Mouse (Mus musculus): ENCODE results near the gene Aldoc. TPM values are rescaled to one million over a fixed set of nuclear protein-coding genes. Genes with fewer than 3 reads are reported as not detected.
"Not testable (repeated sequence)": the region's sequence is repeated elsewhere in the genome, so short reads cannot be mapped to it uniquely, and the experiment has no call there.

Aldoc gene
- polyA plus RNA-seq (2014; fragmentation: Nextera tagmentation; extraction: Ambion mirVana): 8.8 and 9.9 TPM in 2 replicates

GRCm38 (mm10) chr11:78322860-78323259 is at the start of gene Aldoc:
TSS of gene Aldoc (plus strand) at chr11:78322968.
- Histone ChIP-seq H3K4me2 (peak within 1 kb of the TSS; percentile 59), H3K27me3 (replicated peaks; ENCODE audit: control insufficient read depth, insufficient read depth, low read length) (no peaks in the 10 kb centered on the region), H3K4me1 (replicated peaks; ENCODE audit: control insufficient read depth, insufficient read depth, low read length) (peaks cover 9% of the 10 kb centered on the region), H3K9me3 (ENCODE audit: control insufficient read depth, low read length) (no peaks in the 10 kb centered on the region), H3K4me3 (ENCODE audit: low read depth, low read length) (no peak within 1 kb of the TSS), H3K36me3 (ENCODE audit: control insufficient read depth, insufficient read depth, low read length) (peaks cover 36% of the 10 kb centered on the region), H3K9ac (ENCODE audit: low read depth, low read length) (no peak within 1 kb of the TSS; the same call in 1 of the 2 replicates), H3K27ac (ENCODE audit: low read depth, low read length) (peak within 1 kb of the TSS; percentile 26; the same call in 1 of the 2 replicates)
- 7% methylated on average over 15 of the region's 15 CpGs for WGBS
- ATAC-seq (replicated peaks; ENCODE audit: low FRiP score): peak; percentile 97
- peak; percentile 80 for DNase-seq (ENCODE audit: low spot score)

GRCm38 (mm10) chr11:78275596-78275995 is 47.2 kb upstream of the Aldoc start:
- H3K36me3 ChIP-seq (ENCODE audit: control insufficient read depth, insufficient read depth, low read length): peaks cover 71% of the 10 kb centered on the region
- ATAC-seq (replicated peaks; ENCODE audit: low FRiP score) (no peak), DNase-seq (ENCODE audit: low spot score) (no peak)
- WGBS: 94% methylated on average over 1 of the region's 1 CpGs
- no peak overlapping the region for H3K9ac ChIP-seq (ENCODE audit: low read depth, low read length)
- no peaks in the 10 kb centered on the region for H3K9me3 ChIP-seq (ENCODE audit: control insufficient read depth, low read length)
- H3K27ac ChIP-seq (ENCODE audit: low read depth, low read length): no peak overlapping the region
- no peaks in the 10 kb centered on the region for H3K4me1 ChIP-seq (replicated peaks; ENCODE audit: control insufficient read depth, insufficient read depth, low read length)
- H3K27me3 ChIP-seq (replicated peaks; ENCODE audit: control insufficient read depth, insufficient read depth, low read length): no peaks in the 10 kb centered on the region
- H3K4me3 ChIP-seq (ENCODE audit: low read depth, low read length): no peak overlapping the region
- no peak overlapping the region for H3K4me2 ChIP-seq

DNA sequence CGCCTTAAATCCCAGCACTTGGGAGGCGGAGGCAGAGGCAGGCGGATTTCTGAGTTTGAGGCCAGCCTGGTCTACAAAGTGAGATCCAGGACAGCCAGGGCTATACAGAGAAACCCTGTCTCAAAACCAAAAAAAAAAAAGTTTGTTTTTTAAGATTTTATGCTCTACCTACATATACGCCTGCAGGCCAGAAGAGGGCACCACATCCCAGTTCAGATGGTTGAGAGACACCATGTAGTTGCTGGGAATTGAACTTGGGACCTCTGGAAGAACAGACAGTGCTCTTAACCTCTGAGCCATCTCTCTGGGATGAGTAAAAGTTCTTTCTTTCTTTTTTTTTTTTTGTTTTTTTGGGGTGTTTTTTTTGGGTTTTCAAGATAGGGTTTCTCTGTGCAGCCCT is 46.6 kb upstream of the Aldoc start:
- ATAC-seq (replicated peaks; ENCODE audit: low FRiP score); H3K27ac ChIP-seq (ENCODE audit: low read depth, low read length); H3K4me2 ChIP-seq; H3K4me3 ChIP-seq (ENCODE audit: low read depth, low read length); H3K4me1 ChIP-seq (replicated peaks; ENCODE audit: control insufficient read depth, insufficient read depth, low read length); H3K9me3 ChIP-seq (ENCODE audit: control insufficient read depth, low read length); DNase-seq (ENCODE audit: low spot score); H3K9ac ChIP-seq (ENCODE audit: low read depth, low read length); H3K27me3 ChIP-seq (replicated peaks; ENCODE audit: control insufficient read depth, insufficient read depth, low read length): not testable (repeated sequence)
- H3K36me3 ChIP-seq (ENCODE audit: control insufficient read depth, insufficient read depth, low read length): peaks cover 75% of the 10 kb centered on the region
- 94% methylated on average over 4 of the region's 4 CpGs for WGBS

GRCm38 (mm10) chr11:78278853-78279252 is 43.9 kb upstream of the Aldoc start:
- no peaks in the 10 kb centered on the region for H3K27me3 ChIP-seq (replicated peaks; ENCODE audit: control insufficient read depth, insufficient read depth, low read length)
- no peaks in the 10 kb centered on the region for H3K4me1 ChIP-seq (replicated peaks; ENCODE audit: control insufficient read depth, insufficient read depth, low read length)
- no peak overlapping the region for H3K9ac ChIP-seq (ENCODE audit: low read depth, low read length)
- peaks cover 72% of the 10 kb centered on the region for H3K36me3 ChIP-seq (ENCODE audit: control insufficient read depth, insufficient read depth, low read length)
- no peak overlapping the region for H3K4me2 ChIP-seq
- no peak for DNase-seq (ENCODE audit: low spot score)
- H3K4me3 ChIP-seq (ENCODE audit: low read depth, low read length): no peak overlapping the region
- H3K27ac ChIP-seq (ENCODE audit: low read depth, low read length): no peak overlapping the region
- ATAC-seq (replicated peaks; ENCODE audit: low FRiP score): no peak
- WGBS: 87% methylated on average over 7 of the region's 7 CpGs
- no peaks in the 10 kb centered on the region for H3K9me3 ChIP-seq (ENCODE audit: control insufficient read depth, low read length)

- Histone ChIP-seq H3K9me3 (ENCODE audit: control insufficient read depth, low read length) (no peaks in the 10 kb centered on the region), H3K36me3 (ENCODE audit: control insufficient read depth, insufficient read depth, low read length) (peaks cover 70% of the 10 kb centered on the region), H3K4me3 (ENCODE audit: low read depth, low read length) (no peak overlapping the region), H3K27ac (ENCODE audit: low read depth, low read length) (no peak overlapping the region), H3K4me2 (no peak overlapping the region), H3K9ac (ENCODE audit: low read depth, low read length) (no peak overlapping the region), H3K4me1 (replicated peaks; ENCODE audit: control insufficient read depth, insufficient read depth, low read length) (no peaks in the 10 kb centered on the region), H3K27me3 (replicated peaks; ENCODE audit: control insufficient read depth, insufficient read depth, low read length) (no peaks in the 10 kb centered on the region)
- 87% methylated on average over 4 of the region's 4 CpGs for WGBS
- ATAC-seq (replicated peaks; ENCODE audit: low FRiP score) (no peak), DNase-seq (ENCODE audit: low spot score) (no peak)
These were observed 43.2 kb upstream of the Aldoc start for GRCm38 (mm10) chr11:78279586-78279985.

DNA sequence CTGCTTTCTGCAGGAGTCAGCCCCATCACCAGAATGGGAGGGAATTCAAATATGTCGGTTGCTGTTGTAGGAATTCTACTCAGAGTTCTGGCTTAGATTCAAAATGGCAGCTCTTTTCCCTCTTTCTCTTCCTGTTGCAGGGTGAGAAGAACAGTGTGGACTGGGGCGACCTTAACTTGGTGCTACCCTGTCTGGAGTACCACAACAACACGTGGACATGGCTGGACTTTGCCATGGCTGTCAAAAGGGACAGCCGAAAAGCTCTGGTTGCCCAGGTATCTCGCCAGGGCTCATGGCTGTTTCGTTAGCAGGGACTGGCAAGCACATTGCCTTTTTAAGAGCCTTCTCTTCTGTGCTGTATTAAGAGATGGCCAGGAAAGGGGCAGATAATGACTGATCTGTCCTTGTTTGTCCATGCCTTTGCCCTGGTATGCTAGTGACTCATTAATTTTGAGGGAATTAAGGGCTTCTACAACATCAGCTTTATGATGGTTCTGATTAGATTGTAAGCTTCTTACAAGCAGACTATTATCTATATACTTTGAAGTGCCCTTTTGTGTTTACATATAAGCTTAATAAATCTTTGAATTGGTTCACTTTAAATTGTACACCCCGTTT is 33.5 kb upstream of the Aldoc start:
- Histone ChIP-seq H3K9me3 (ENCODE audit: control insufficient read depth, low read length) (no peaks in the 10 kb centered on the region), H3K36me3 (ENCODE audit: control insufficient read depth, insufficient read depth, low read length) (peaks cover 56% of the 10 kb centered on the region), H3K4me2 (no peak overlapping the region), H3K4me1 (replicated peaks; ENCODE audit: control insufficient read depth, insufficient read depth, low read length) (no peaks in the 10 kb centered on the region), H3K4me3 (ENCODE audit: low read depth, low read length) (no peak overlapping the region), H3K9ac (ENCODE audit: low read depth, low read length) (no peak overlapping the region), H3K27ac (ENCODE audit: low read depth, low read length) (no peak overlapping the region), H3K27me3 (replicated peaks; ENCODE audit: control insufficient read depth, insufficient read depth, low read length) (no peaks in the 10 kb centered on the region)
- 90% methylated on average over 7 of the region's 7 CpGs for WGBS
- DNase-seq (ENCODE audit: low spot score) (no peak), ATAC-seq (replicated peaks; ENCODE audit: low FRiP score) (no peak)

GRCm38 (mm10) chr11:78290654-78291053 is 32.1 kb upstream of the Aldoc start, which contains the start of gene BC030499:
TSS of gene BC030499 (plus strand) at chr11:78290841.
- H3K36me3 ChIP-seq (ENCODE audit: control insufficient read depth, insufficient read depth, low read length): peaks cover 44% of the 10 kb centered on the region

GRCm38 (mm10) chr11:78294585-78294984 is 28.2 kb upstream of the Aldoc start:
- DNase-seq (ENCODE audit: low spot score): no peak
- no peak for ATAC-seq (replicated peaks; ENCODE audit: low FRiP score)
- Histone ChIP-seq H3K4me3 (ENCODE audit: low read depth, low read length) (no peak overlapping the region), H3K27ac (ENCODE audit: low read depth, low read length) (no peak overlapping the region), H3K4me2 (no peak overlapping the region), H3K4me1 (replicated peaks; ENCODE audit: control insufficient read depth, insufficient read depth, low read length) (no peaks in the 10 kb centered on the region), H3K9me3 (ENCODE audit: control insufficient read depth, low read length) (no peaks in the 10 kb centered on the region), H3K9ac (ENCODE audit: low read depth, low read length) (no peak overlapping the region), H3K36me3 (ENCODE audit: control insufficient read depth, insufficient read depth, low read length) (peaks cover 20% of the 10 kb centered on the region), H3K27me3 (replicated peaks; ENCODE audit: control insufficient read depth, insufficient read depth, low read length) (no peaks in the 10 kb centered on the region)
- 92% methylated on average over 6 of the region's 6 CpGs for WGBS

More at GRCm38 (mm10) chr11:78290654-78291053, 32.1 kb upstream of the Aldoc start, which contains the start of gene BC030499:
- H3K4me2 ChIP-seq: no peak within 1 kb of the TSS
- DNase-seq (ENCODE audit: low spot score): no peak
- H3K4me1 ChIP-seq (replicated peaks; ENCODE audit: control insufficient read depth, insufficient read depth, low read length): no peaks in the 10 kb centered on the region
- H3K9me3 ChIP-seq (ENCODE audit: control insufficient read depth, low read length): no peaks in the 10 kb centered on the region
- 86% methylated on average over 4 of the region's 4 CpGs for WGBS
- no peak within 1 kb of the TSS for H3K27ac ChIP-seq (ENCODE audit: low read depth, low read length)
- no peak for ATAC-seq (replicated peaks; ENCODE audit: low FRiP score)
- no peak within 1 kb of the TSS for H3K4me3 ChIP-seq (ENCODE audit: low read depth, low read length)
- H3K9ac ChIP-seq (ENCODE audit: low read depth, low read length): no peak within 1 kb of the TSS
- H3K27me3 ChIP-seq (replicated peaks; ENCODE audit: control insufficient read depth, insufficient read depth, low read length): no peaks in the 10 kb centered on the region

GRCm38 (mm10) chr11:78300917-78301316 is 21.9 kb upstream of the Aldoc start:
- ATAC-seq (replicated peaks; ENCODE audit: low FRiP score): peak; percentile 35; the same call in 1 of the 2 replicates
- WGBS: 74% methylated on average over 7 of the region's 7 CpGs
- peak overlapping the region; percentile 84 for H3K4me3 ChIP-seq (ENCODE audit: low read depth, low read length)
- H3K9me3 ChIP-seq (ENCODE audit: control insufficient read depth, low read length): no peaks in the 10 kb centered on the region
- H3K27me3 ChIP-seq (replicated peaks; ENCODE audit: control insufficient read depth, insufficient read depth, low read length): no peaks in the 10 kb centered on the region
- H3K4me1 ChIP-seq (replicated peaks; ENCODE audit: control insufficient read depth, insufficient read depth, low read length): peaks cover 2% of the 10 kb centered on the region; the same call in 1 of the 2 replicates
- H3K9ac ChIP-seq (ENCODE audit: low read depth, low read length): peak overlapping the region; percentile 84
- H3K27ac ChIP-seq (ENCODE audit: low read depth, low read length): no peak overlapping the region
- peaks cover 16% of the 10 kb centered on the region for H3K36me3 ChIP-seq (ENCODE audit: control insufficient read depth, insufficient read depth, low read length)
- H3K4me2 ChIP-seq: peak overlapping the region; percentile 63
- no peak for DNase-seq (ENCODE audit: low spot score)

All from liver, embryonic 11.5 days (tissue).